Mouse (Mus musculus): ENCODE data around the gene Cxcr2. TPM values are rescaled to one million over a fixed set of nuclear protein-coding genes. Genes with fewer than 3 reads are reported as not detected.

Cxcr2 gene
- total RNA-seq, 4 experiments from 2014 or later = 0.23 to 0.44 TPM; not detected in 2

- no peak for DNase-seq (ENCODE audit: low spot score)
Observed at GRCm38 (mm10) chr1:74196621-74197419, 43.0 kb downstream of the Cxcr2 start.

- no peak for DNase-seq (ENCODE audit: low spot score)
Observed at GRCm38 (mm10) chr1:74197726-74198470, 44.1 kb downstream of the Cxcr2 start.

GRCm38 (mm10) chr1:74199046-74199445 is 45.3 kb downstream of the Cxcr2 start:
- no peak for DNase-seq (ENCODE audit: low spot score)

- no peak for DNase-seq (ENCODE audit: low spot score)
Observed at GRCm38 (mm10) chr1:74201048-74201844, 47.5 kb downstream of the Cxcr2 start.

- DNase-seq (ENCODE audit: low spot score) = no peak
Observed at GRCm38 (mm10) chr1:74203457-74203856, 49.7 kb downstream of the Cxcr2 start.

GRCm38 (mm10) chr1:74205881-74206280 is 52.1 kb downstream of the Cxcr2 start:
- peak; percentile 33 for DNase-seq (ENCODE audit: low spot score)

GRCm38 (mm10) chr1:74206642-74207041 is 52.9 kb downstream of the Cxcr2 start:
- no peak for DNase-seq (ENCODE audit: low spot score)

- no peak for DNase-seq (ENCODE audit: low spot score)
Observed at GRCm38 (mm10) chr1:74207906-74208305, 54.1 kb downstream of the Cxcr2 start.

- DNase-seq (ENCODE audit: low spot score) = no peak
Observed at GRCm38 (mm10) chr1:74208941-74209340, 55.2 kb downstream of the Cxcr2 start.

Small RNA genes within 50 kb of the gene (microRNA-seq; reads per million reads assigned to microRNA genes)
- gene Mir1928 = not detected

Other genes with a start within 250 kb of the Cxcr2 start
- 100 to 1,000 TPM; 733 to 828 (median 798) TPM for gene Tns1, start 29.5 kb upstream of the Cxcr2 start, total RNA-seq (2022)
- gene Rufy4, start 28.4 kb upstream of the Cxcr2 start, total RNA-seq (2022) = 1 to 10 TPM in 3 of 4 experiments, under 1 TPM in 1; 0.52 to 1.8 (median 1.3) TPM
- not detected for gene Cxcr1, start 40.6 kb downstream of the Cxcr2 start, total RNA-seq (2022)
- gene Arpc2, start 82.1 kb downstream of the Cxcr2 start, total RNA-seq (2022) = 100 to 1,000 TPM; 111 to 149 (median 137) TPM
- not detected for gene Gpbar1, start 124.6 kb downstream of the Cxcr2 start, total RNA-seq (2022)
- gene Aamp, start 130.7 kb downstream of the Cxcr2 start, total RNA-seq (2022) = 100 to 1,000 TPM in 2 of 4 experiments, 10 to 100 TPM in 2; 95.4 to 107 (median 99.6) TPM
- gene Pnkd, start 130.9 kb downstream of the Cxcr2 start, total RNA-seq (2022) = 100 to 1,000 TPM; 125 to 142 (median 135) TPM
- gene Tmbim1, start 151.6 kb downstream of the Cxcr2 start, total RNA-seq (2022) = 10 to 100 TPM; 40.4 to 45.1 (median 44.2) TPM
- gene Catip, start 208.1 kb downstream of the Cxcr2 start, total RNA-seq (2022) = under 1 TPM; 0.17 to 0.37 (median 0.25) TPM
- 1 to 10 TPM; 3.9 to 6.6 (median 5.1) TPM for gene Slc11a1, start 221.2 kb downstream of the Cxcr2 start, total RNA-seq (2022)
- 100 to 1,000 TPM; 115 to 130 (median 121) TPM for gene Ctdsp1, start 237.5 kb downstream of the Cxcr2 start, total RNA-seq (2022)

All from heart, adult 8-10 months (tissue).